Mouse (Mus musculus) kidney, embryonic 16.5 days (tissue): ENCODE data around the gene Lrrc38. TPM values are rescaled to one million over a fixed set of nuclear protein-coding genes. Genes with fewer than 3 reads are reported as not detected.

Source experiments
- ATAC-seq: fragments of 200-750 bp; cut with Nextera tagmentation; 2 replicates; pipeline ENCODE4 v1.8.0; 2017; ENCODE audit warnings: moderate TSS enrichment; ENCODE audit not compliant: low FRiP score, low TSS enrichment
- H3K27ac ChIP-seq: fragments of 300-500 bp; sonication (generic); 2 replicates; pipeline ENCODE4 v1.5.1; 2014; ENCODE audit warnings: low read length
- H3K27me3 ChIP-seq: fragments of 300-500 bp; sonication (generic); 2 replicates; pipeline ENCODE4 v1.6.1; 2014; ENCODE audit warnings: low read length, control low read depth, mixed read lengths; ENCODE audit not compliant: insufficient read depth
- H3K36me3 ChIP-seq: fragments of 300-500 bp; sonication (generic); 2 replicates; pipeline ENCODE4 v1.6.1; 2014; ENCODE audit warnings: low read length, control low read depth, mixed read lengths; ENCODE audit not compliant: insufficient read depth
- H3K4me1 ChIP-seq: fragments of 300-500 bp; sonication (generic); 2 replicates; pipeline ENCODE4 v1.6.1; 2014; ENCODE audit warnings: low read length, control low read depth, mixed read lengths; ENCODE audit not compliant: insufficient read depth
- H3K4me2 ChIP-seq: fragments of 300-500 bp; sonication (generic); replicated peaks from 2 replicates; pipeline ENCODE4 v1.6.1; 2014; ENCODE audit warnings: low read depth, low read length
- H3K4me3 ChIP-seq: fragments of 300-500 bp; sonication (generic); 2 replicates; pipeline ENCODE4 v1.5.1; 2014; ENCODE audit warnings: mild to moderate bottlenecking, low read length
- H3K9ac ChIP-seq: fragments of 300-500 bp; sonication (generic); replicated peaks from 2 replicates; pipeline ENCODE4 v1.6.1; 2014; ENCODE audit warnings: low read length
- H3K9me3 ChIP-seq: fragments of 300-500 bp; sonication (generic); 2 replicates; pipeline ENCODE4 v1.6.1; 2016; ENCODE audit warnings: low read length, control low read depth
- WGBS: fragments of 180-500 bp; shearing (Covaris S2); extraction: QIAGEN DNeasy Blood & Tissue Kit; methylation state at CpG from one replicate; pipeline ENCODE4 v1.1.7; 2014; 5-methylcytosine and 5-hydroxymethylcytosine counted together
- polyA plus RNA-seq: library from polyadenylated mRNA; unstranded; fragments of >200 nt; fragmentation: Nextera tagmentation; extraction: Ambion mirVana; gene quantifications from 2 replicates; pipeline ENCODE4 v1.2.1, GENCODE M21; 2015

Lrrc38 gene
- polyA plus RNA-seq, 1 experiment from 2014 or later: 0.06 TPM

DNA sequence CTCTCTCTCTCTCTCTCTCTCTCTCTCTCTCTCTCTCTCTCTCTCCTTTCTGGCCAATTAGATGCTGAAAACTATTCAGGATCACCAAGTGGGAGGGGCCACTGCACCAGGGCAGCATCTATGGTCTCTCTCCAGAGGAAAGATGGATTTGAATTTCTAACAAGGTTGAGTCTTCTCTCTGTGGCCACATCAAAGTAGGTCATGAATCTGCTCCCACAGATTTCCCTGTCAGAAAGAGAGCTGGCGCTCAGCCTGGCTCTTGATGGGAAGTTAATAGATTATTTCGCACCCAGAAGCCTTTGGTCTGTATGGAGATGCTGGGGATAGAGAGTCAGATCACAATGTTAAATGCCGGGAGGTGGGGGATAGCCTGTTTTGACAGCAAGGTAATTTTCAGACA lies 32.6 kb downstream of the Lrrc38 start:
- Histone ChIP-seq H3K27ac (no peak overlapping the region), H3K9me3 (no peaks in the 10 kb centered on the region), H3K4me2 (no peak overlapping the region), H3K27me3 (peaks cover 7% of the 10 kb centered on the region; the same call in 1 of the 2 replicates), H3K36me3 (no peaks in the 10 kb centered on the region), H3K4me3 (no peak overlapping the region), H3K4me1 (no peaks in the 10 kb centered on the region), H3K9ac (no peak overlapping the region)
- WGBS: 80% methylated on average over 3 of the region's 3 CpGs
- ATAC-seq: no peak

DNA sequence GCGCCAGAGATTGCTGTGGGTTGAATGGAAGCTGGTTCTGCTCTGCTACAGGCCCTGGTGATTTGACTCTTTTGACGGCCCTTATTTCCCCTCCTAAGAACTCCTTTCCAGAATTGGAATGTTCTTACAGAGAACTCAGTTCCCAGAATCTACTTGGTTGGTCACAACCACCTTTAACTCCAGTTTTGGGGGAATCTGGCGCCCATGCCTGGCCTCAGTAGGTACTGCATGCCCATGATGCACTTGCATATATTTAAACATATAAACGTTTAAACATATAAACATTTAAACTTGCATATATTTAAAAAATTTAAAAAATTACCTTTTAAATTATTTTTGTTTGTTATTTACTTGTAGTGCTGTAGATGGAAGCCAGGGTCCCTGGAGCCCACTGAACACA lies 34.1 kb downstream of the Lrrc38 start:
- H3K4me1 ChIP-seq: no peaks in the 10 kb centered on the region
- H3K4me3 ChIP-seq: no peak overlapping the region
- no peak overlapping the region for H3K9ac ChIP-seq
- peaks cover 7% of the 10 kb centered on the region; the same call in 1 of the 2 replicates for H3K27me3 ChIP-seq
- no peak overlapping the region for H3K4me2 ChIP-seq
- H3K9me3 ChIP-seq: no peaks in the 10 kb centered on the region
- WGBS: 42% methylated on average over 4 of the region's 4 CpGs
- no peak for ATAC-seq
- no peaks in the 10 kb centered on the region for H3K36me3 ChIP-seq
- no peak overlapping the region for H3K27ac ChIP-seq

DNA sequence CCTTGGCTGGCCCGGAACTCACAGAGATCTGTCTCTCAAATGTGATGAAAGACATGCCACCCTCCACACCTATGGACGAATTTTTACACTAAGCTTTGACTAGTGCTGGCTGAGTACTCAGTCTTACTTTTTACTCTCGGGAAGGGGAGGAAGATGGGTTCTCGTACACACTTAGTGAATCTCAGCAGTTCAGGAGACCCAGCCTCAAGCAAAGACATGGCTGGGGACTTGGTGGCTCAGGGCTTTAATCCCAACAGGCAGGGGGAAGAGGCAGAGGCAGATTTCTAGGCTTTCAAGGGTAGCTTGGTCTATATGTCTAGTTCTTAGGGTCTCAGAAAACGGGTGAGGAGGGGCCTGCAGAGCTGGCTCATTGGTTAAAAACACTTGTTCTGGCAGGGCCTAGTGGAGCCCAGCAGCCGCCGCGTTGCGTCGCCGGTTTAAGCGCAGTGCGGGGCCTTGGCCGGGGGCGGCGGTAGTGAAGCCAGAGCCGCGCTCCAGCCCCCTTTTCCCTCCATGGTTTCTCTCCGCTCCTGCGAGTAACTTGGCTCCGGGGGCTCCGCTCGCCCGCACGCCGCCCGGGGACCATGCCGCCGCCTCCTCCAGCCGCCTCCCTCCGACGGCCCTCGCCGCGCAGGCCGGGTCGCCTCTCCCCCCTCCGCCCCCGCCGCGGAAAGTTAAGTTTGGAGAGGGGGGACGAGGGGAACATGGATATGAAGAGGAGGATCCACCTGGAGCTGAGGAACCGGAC lies 39.6 kb downstream of the Lrrc38 start:
- peak overlapping the region; percentile 61 for H3K4me2 ChIP-seq
- no peaks in the 10 kb centered on the region for H3K36me3 ChIP-seq
- no peaks in the 10 kb centered on the region for H3K4me1 ChIP-seq
- H3K27ac ChIP-seq: no peak overlapping the region
- 7% methylated on average over 38 of the region's 43 CpGs for whole genome bisulfite sequencing
- no peaks in the 10 kb centered on the region for H3K27me3 ChIP-seq
- peak overlapping the region; percentile 45 for H3K4me3 ChIP-seq
- no peaks in the 10 kb centered on the region for H3K9me3 ChIP-seq
- H3K9ac ChIP-seq: peak overlapping the region; percentile 60
- ATAC-seq: peak; percentile 93

DNA sequence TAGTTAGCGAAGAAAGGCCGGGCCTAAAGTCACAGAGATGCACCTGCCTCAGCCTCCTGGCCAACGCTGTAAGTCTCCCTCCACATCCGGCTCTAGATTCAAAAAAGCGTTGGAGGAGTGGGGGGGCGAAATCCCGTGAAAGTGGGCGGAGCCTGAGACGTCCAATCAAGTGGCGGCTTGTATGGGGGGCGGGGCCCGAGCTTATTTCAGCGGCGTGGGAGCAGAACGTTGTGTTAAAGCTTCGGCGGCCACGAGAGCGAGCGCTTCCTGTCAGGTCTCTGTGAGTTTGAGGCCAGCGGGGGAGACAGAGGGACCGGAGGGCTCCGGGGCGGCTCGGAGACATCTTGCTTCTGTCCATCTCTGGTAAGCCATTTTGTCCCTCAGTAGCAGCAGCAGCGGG lies 44.6 kb downstream of the Lrrc38 start, which contains the start of gene Pramel1:
Gene Pramel1 (plus strand): TSS at position 248 of the 400 bp plus-strand sequence.
- no peak for ATAC-seq
- no peak within 1 kb of the TSS for H3K4me2 ChIP-seq
- no peak within 1 kb of the TSS for H3K27ac ChIP-seq

DNA sequence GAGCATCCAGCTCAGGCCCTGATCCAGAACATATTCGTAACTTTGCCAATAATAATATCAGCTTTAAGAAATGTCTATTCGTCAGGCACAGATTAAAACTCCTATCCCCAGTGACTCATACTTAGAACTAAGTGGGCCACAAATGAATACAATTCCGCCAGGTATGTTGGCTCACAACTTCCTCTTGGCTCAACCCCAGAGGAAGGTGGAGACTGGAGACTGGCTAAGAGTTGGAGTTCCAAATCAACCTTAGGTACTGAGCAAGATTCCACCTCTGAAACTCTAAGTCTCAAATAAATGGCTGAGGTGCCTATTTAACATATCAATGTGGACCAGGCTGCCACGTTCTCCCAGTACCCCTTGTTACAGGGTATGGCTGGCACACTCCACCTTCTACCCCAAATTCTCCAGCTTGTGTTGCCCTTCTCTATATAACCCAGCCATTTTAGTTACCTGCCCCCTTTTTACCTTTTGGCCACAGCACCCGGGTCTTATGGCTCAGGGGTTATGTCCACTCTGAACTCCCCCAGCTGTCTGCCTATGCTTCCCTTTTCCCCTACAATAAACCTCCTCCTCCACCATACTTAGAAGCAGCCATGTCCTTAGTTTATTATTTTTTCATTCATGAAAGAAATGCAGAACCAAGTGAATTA lies 62.1 kb downstream of the Lrrc38 start:
- no peak overlapping the region for H3K27ac ChIP-seq
- H3K36me3 ChIP-seq: peaks cover 18% of the 10 kb centered on the region
- WGBS: 61% methylated on average over 5 of the region's 5 CpGs
- H3K4me1 ChIP-seq: no peaks in the 10 kb centered on the region; the same call in 1 of the 2 replicates
- no peaks in the 10 kb centered on the region for H3K27me3 ChIP-seq
- H3K9me3 ChIP-seq: peaks cover 8% of the 10 kb centered on the region
- H3K4me2 ChIP-seq: peak overlapping the region; percentile 56
- ATAC-seq: peak; percentile 11; the same call in 1 of the 2 replicates
- peak overlapping the region; percentile 65 for H3K9ac ChIP-seq
- peak overlapping the region; percentile 61 for H3K4me3 ChIP-seq

More for the DNA sequence above, 44.6 kb downstream of the Lrrc38 start, which contains the start of gene Pramel1:
- H3K27me3 ChIP-seq: no peaks in the 10 kb centered on the region
- WGBS: 85% methylated on average over 26 of the region's 26 CpGs
- H3K9me3 ChIP-seq: no peaks in the 10 kb centered on the region
- no peak within 1 kb of the TSS for H3K4me3 ChIP-seq
- no peaks in the 10 kb centered on the region for H3K4me1 ChIP-seq
- no peaks in the 10 kb centered on the region for H3K36me3 ChIP-seq
- H3K9ac ChIP-seq: no peak within 1 kb of the TSS

DNA sequence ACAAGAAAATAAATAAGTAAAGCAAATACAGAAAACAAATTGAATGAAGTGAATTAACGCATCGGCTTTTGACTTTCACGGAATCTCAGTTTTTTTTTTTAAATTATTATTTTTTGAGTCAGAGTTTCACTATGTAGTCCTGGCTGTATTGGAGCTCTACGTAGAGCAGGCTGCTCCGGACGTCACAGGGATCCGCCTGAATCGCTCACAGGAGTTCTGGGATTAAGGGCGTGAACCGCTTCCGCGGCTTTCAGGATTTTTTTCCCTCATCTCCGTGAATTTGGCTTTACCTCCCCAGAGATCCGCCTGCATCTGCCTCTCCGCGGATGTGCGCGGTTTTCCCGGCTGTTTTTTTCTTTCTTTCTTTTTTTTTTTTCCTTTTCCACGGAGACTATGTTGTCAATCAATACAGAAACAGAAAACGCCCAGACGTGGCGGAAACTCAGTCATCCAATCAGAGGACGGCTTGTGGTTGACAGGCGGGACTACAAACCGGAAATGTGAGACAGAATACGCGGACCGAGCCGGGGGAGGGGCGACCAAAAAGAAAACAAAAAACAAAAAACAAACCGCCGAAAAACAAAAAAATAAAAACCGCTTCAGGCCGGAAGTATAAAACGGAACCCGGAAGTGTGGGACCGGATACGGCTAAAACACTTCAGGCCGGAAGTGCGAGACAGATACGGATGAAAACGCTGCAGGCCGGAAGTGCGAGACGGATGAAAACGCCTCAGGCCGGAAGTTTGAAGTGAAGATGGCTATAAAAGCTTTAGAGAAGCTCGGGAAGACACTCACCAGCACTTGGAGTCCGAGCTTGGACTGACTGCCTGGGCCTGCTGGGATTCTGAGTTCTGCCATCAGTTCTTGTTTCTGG lies 62.9 kb downstream of the Lrrc38 start, which contains the start of gene Pramef8:
Gene Pramef8 (plus strand): TSS at position 208 of the 874 bp plus-strand sequence.
- H3K27ac ChIP-seq: peak within 1 kb of the TSS; percentile 87
- peak; percentile 94 for ATAC-seq
- H3K36me3 ChIP-seq: peaks cover 25% of the 10 kb centered on the region
- H3K9ac ChIP-seq: peak within 1 kb of the TSS; percentile 65
- H3K4me2 ChIP-seq: peak within 1 kb of the TSS; percentile 56
- WGBS: 1% methylated on average over 50 of the region's 50 CpGs
- H3K4me3 ChIP-seq: peak within 1 kb of the TSS; percentile 61
- H3K9me3 ChIP-seq: peaks cover 8% of the 10 kb centered on the region
- H3K27me3 ChIP-seq: no peaks in the 10 kb centered on the region
- H3K4me1 ChIP-seq: no peaks in the 10 kb centered on the region; the same call in 1 of the 2 replicates

DNA sequence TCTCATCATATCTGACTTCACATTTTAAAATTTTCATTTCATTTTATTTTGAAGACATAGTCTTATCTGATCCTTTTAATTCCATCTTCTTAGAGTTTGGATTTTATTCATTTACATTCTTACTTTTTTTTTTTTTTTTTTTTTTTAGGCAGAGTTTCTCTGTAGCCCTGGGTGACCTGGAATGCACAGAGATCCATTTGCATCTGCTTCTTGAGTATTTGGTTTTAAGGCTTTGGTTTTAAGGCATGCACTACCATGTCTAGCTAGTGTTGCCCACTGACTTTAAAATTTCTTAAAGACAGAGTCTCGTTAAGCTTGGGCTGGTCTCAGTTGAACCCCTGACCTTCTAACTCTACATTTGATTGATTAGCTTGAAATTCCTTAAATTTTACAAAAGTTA lies 64.1 kb downstream of the Lrrc38 start:
- ATAC-seq: no peak
- Histone ChIP-seq H3K9me3 (peaks cover 8% of the 10 kb centered on the region), H3K4me3 (no peak overlapping the region), H3K27me3 (no peaks in the 10 kb centered on the region), H3K36me3 (peaks cover 37% of the 10 kb centered on the region), H3K4me2 (no peak overlapping the region), H3K27ac (no peak overlapping the region), H3K9ac (no peak overlapping the region), H3K4me1 (no peaks in the 10 kb centered on the region; the same call in 1 of the 2 replicates)
- 89% methylated on average over 1 of the region's 1 CpGs for WGBS

DNA sequence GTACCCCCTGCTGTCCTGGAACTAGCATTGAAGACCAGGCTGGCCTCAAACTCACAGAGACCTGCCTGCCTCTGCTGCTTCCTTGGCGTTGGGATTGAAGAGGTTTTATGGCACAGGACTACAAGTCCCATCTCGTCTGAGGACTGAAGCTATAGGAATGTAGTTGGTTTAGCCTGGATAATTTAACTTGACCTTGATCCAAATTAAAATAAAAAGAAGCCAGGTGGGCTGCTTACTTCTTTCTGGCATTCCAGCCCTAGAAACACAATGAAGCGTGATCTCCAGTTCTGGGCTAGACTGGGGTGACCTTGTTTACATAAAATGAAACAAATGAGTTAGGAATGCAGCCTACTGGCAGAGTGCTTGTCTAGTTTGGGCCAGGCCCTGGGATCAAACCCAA lies 64.6 kb downstream of the Lrrc38 start:
- ATAC-seq: no peak
- H3K36me3 ChIP-seq: peaks cover 42% of the 10 kb centered on the region
- no peaks in the 10 kb centered on the region; the same call in 1 of the 2 replicates for H3K4me1 ChIP-seq
- no peak overlapping the region for H3K27ac ChIP-seq
- peaks cover 8% of the 10 kb centered on the region for H3K9me3 ChIP-seq
- no peaks in the 10 kb centered on the region for H3K27me3 ChIP-seq
- WGBS: 98% methylated on average over 3 of the region's 3 CpGs
- no peak overlapping the region for H3K4me2 ChIP-seq
- no peak overlapping the region for H3K4me3 ChIP-seq
- no peak overlapping the region for H3K9ac ChIP-seq
